Mouse (Mus musculus) intestine, embryonic 15.5 days (tissue): ENCODE results near the gene Mpv17l2. TPM values are rescaled to one million over a fixed set of nuclear protein-coding genes. Genes with fewer than 3 reads are reported as not detected.

Source experiments
- ATAC-seq: fragments of 200-750 bp; cut with Nextera tagmentation; 2 replicates; pipeline ENCODE4 v1.8.0; 2017; ENCODE audit warnings: moderate TSS enrichment, moderate library complexity
- H3K27ac ChIP-seq: fragments of 300-500 bp; sonication (generic); 2 replicates; pipeline ENCODE4 v1.5.1; 2015; ENCODE audit warnings: mild to moderate bottlenecking, inconsistent platforms
- H3K27me3 ChIP-seq: fragments of 300-500 bp; sonication (generic); replicated peaks from 2 replicates; pipeline ENCODE4 v1.6.1; 2015; ENCODE audit warnings: inconsistent platforms
- H3K36me3 ChIP-seq: fragments of 300-500 bp; sonication (generic); 2 replicates; pipeline ENCODE4 v1.6.1; 2015; ENCODE audit warnings: inconsistent platforms
- H3K4me1 ChIP-seq: fragments of 300-500 bp; sonication (generic); replicated peaks from 2 replicates; pipeline ENCODE4 v1.6.1; 2015; ENCODE audit warnings: inconsistent platforms
- H3K4me2 ChIP-seq: fragments of 300-500 bp; sonication (generic); replicated peaks from 2 replicates; pipeline ENCODE4 v1.6.1; 2015; ENCODE audit warnings: mild to moderate bottlenecking, inconsistent platforms
- H3K4me3 ChIP-seq: fragments of 300-500 bp; sonication (generic); replicated peaks from 2 replicates; pipeline ENCODE4 v1.5.1; 2015; ENCODE audit warnings: inconsistent platforms
- H3K9ac ChIP-seq: fragments of 300-500 bp; sonication (generic); 2 replicates; pipeline ENCODE4 v1.6.1; 2015; ENCODE audit warnings: inconsistent platforms
- H3K9me3 ChIP-seq: fragments of 300-500 bp; sonication (generic); 2 replicates; pipeline ENCODE4 v1.6.1; 2016; ENCODE audit warnings: inconsistent platforms
- WGBS: fragments of 180-500 bp; shearing (Covaris S2); methylation state at CpG from one replicate; pipeline ENCODE4 v1.1.7; 2015; 5-methylcytosine and 5-hydroxymethylcytosine counted together
- polyA plus RNA-seq: library from polyadenylated mRNA; unstranded; fragments of >200 nt; fragmentation: Nextera tagmentation; extraction: Ambion mirVana; gene quantifications from 2 replicates; pipeline ENCODE4 v1.2.1, GENCODE M21; 2015

Gene Mpv17l2
- polyA plus RNA-seq, 1 experiment from 2014 or later: 59.1 TPM

GRCm38 (mm10) chr8:70787051-70787445, 26.3 kb upstream of the Mpv17l2 start:
- Histone ChIP-seq H3K4me3 (no peak overlapping the region), H3K4me2 (peak overlapping the region; percentile 30; the same call in 1 of the 2 replicates), H3K27ac (no peak overlapping the region), H3K36me3 (peaks cover 44% of the 10 kb centered on the region), H3K27me3 (no peaks in the 10 kb centered on the region), H3K9me3 (no peaks in the 10 kb centered on the region), H3K4me1 (peaks cover 25% of the 10 kb centered on the region), H3K9ac (no peak overlapping the region)
- no peak for ATAC-seq
- WGBS: 82% methylated on average over 3 of the region's 3 CpGs

- 89% methylated on average over 25 of the region's 25 CpGs for WGBS
- Histone ChIP-seq H3K4me3 (no peak overlapping the region), H3K4me2 (no peak overlapping the region), H3K27ac (no peak overlapping the region), H3K9ac (no peak overlapping the region), H3K36me3 (peaks cover 44% of the 10 kb centered on the region), H3K9me3 (no peaks in the 10 kb centered on the region), H3K4me1 (peaks cover 19% of the 10 kb centered on the region), H3K27me3 (no peaks in the 10 kb centered on the region)
- ATAC-seq: no peak
These were observed 25.7 kb upstream of the Mpv17l2 start for GRCm38 (mm10) chr8:70786291-70787050.

GRCm38 (mm10) chr8:70780093-70780492, 19.3 kb upstream of the Mpv17l2 start:
- no peak for ATAC-seq
- Histone ChIP-seq H3K27ac (no peak overlapping the region), H3K9ac (no peak overlapping the region), H3K36me3 (peaks cover 44% of the 10 kb centered on the region), H3K27me3 (no peaks in the 10 kb centered on the region), H3K9me3 (no peaks in the 10 kb centered on the region), H3K4me3 (no peak overlapping the region), H3K4me2 (no peak overlapping the region), H3K4me1 (peaks cover 18% of the 10 kb centered on the region)
- 73% methylated on average over 11 of the region's 11 CpGs for WGBS

GRCm38 (mm10) chr8:70776496-70777444, 16.0 kb upstream of the Mpv17l2 start, which contains the start of gene Pik3r2:
Gene Pik3r2, minus strand, starts transcription at chr8:70776713.
- peak; percentile 94 for ATAC-seq
- Histone ChIP-seq H3K9ac (peak within 1 kb of the TSS; percentile 98), H3K4me1 (peaks cover 46% of the 10 kb centered on the region), H3K36me3 (peaks cover 35% of the 10 kb centered on the region), H3K4me2 (peak within 1 kb of the TSS; percentile 90), H3K4me3 (peak within 1 kb of the TSS; percentile 82), H3K27me3 (no peaks in the 10 kb centered on the region), H3K9me3 (no peaks in the 10 kb centered on the region), H3K27ac (peak within 1 kb of the TSS; percentile 98)
- under 1% methylated on average over 92 of the region's 94 CpGs for WGBS

- Histone ChIP-seq H3K4me2 (peak overlapping the region; percentile 90), H3K27me3 (no peaks in the 10 kb centered on the region), H3K4me1 (peaks cover 46% of the 10 kb centered on the region), H3K4me3 (peak overlapping the region; percentile 82), H3K36me3 (peaks cover 41% of the 10 kb centered on the region), H3K9ac (peak overlapping the region; percentile 98), H3K27ac (peak overlapping the region; percentile 98), H3K9me3 (no peaks in the 10 kb centered on the region)
- ATAC-seq: peak; percentile 21
- WGBS: 2% methylated on average over 34 of the region's 34 CpGs
These were observed 15.2 kb upstream of the Mpv17l2 start for GRCm38 (mm10) chr8:70775851-70776495.

GRCm38 (mm10) chr8:70775227-70775626, 14.5 kb upstream of the Mpv17l2 start:
- WGBS: 88% methylated on average over 5 of the region's 5 CpGs
- no peak for ATAC-seq
- Histone ChIP-seq H3K9ac (peak overlapping the region; percentile 98), H3K4me1 (peaks cover 46% of the 10 kb centered on the region), H3K27ac (0 out of 2 replicates have a peak overlapping the region, but pooled peaks have one; percentile 44), H3K4me3 (peak overlapping the region; percentile 82), H3K4me2 (peak overlapping the region; percentile 90), H3K36me3 (peaks cover 40% of the 10 kb centered on the region), H3K27me3 (no peaks in the 10 kb centered on the region), H3K9me3 (no peaks in the 10 kb centered on the region)

- Histone ChIP-seq H3K9ac (peak overlapping the region; percentile 98), H3K36me3 (peaks cover 36% of the 10 kb centered on the region), H3K4me3 (no peak overlapping the region), H3K4me2 (peak overlapping the region; percentile 90), H3K9me3 (no peaks in the 10 kb centered on the region), H3K27ac (peak overlapping the region; percentile 44), H3K4me1 (peaks cover 46% of the 10 kb centered on the region), H3K27me3 (no peaks in the 10 kb centered on the region)
- WGBS: 93% methylated on average over 18 of the region's 18 CpGs
- ATAC-seq: no peak
These were observed 14.0 kb upstream of the Mpv17l2 start for GRCm38 (mm10) chr8:70774740-70775139.

GRCm38 (mm10) chr8:70773833-70774232, 13.1 kb upstream of the Mpv17l2 start:
- Histone ChIP-seq H3K4me2 (peak overlapping the region; percentile 90), H3K27me3 (no peaks in the 10 kb centered on the region), H3K4me3 (no peak overlapping the region), H3K9me3 (no peaks in the 10 kb centered on the region), H3K27ac (peak overlapping the region; percentile 44), H3K36me3 (peaks cover 35% of the 10 kb centered on the region), H3K9ac (peak overlapping the region; percentile 98), H3K4me1 (peaks cover 52% of the 10 kb centered on the region)
- 31% methylated on average over 9 of the region's 9 CpGs for WGBS
- peak; percentile 24 for ATAC-seq

- Histone ChIP-seq H3K36me3 (peaks cover 35% of the 10 kb centered on the region), H3K4me1 (peaks cover 54% of the 10 kb centered on the region), H3K9ac (peak overlapping the region; percentile 17; the same call in 1 of the 2 replicates), H3K27ac (peak overlapping the region; percentile 44), H3K4me2 (peak overlapping the region; percentile 90), H3K4me3 (no peak overlapping the region), H3K27me3 (no peaks in the 10 kb centered on the region), H3K9me3 (no peaks in the 10 kb centered on the region)
- no peak for ATAC-seq
- WGBS: 71% methylated on average over 5 of the region's 5 CpGs
These were observed 12.7 kb upstream of the Mpv17l2 start for GRCm38 (mm10) chr8:70773410-70773809.

GRCm38 (mm10) chr8:70772890-70773289, 12.1 kb upstream of the Mpv17l2 start:
- Histone ChIP-seq H3K4me2 (peak overlapping the region; percentile 90; the same call in 1 of the 2 replicates), H3K9me3 (no peaks in the 10 kb centered on the region), H3K27ac (peak overlapping the region; percentile 44), H3K9ac (0 out of 2 replicates have a peak overlapping the region, but pooled peaks have one; percentile 17), H3K36me3 (peaks cover 35% of the 10 kb centered on the region), H3K27me3 (no peaks in the 10 kb centered on the region), H3K4me1 (peaks cover 50% of the 10 kb centered on the region), H3K4me3 (no peak overlapping the region)
- no peak for ATAC-seq
- 72% methylated on average over 9 of the region's 9 CpGs for WGBS

GRCm38 (mm10) chr8:70772075-70772474, 11.3 kb upstream of the Mpv17l2 start:
- no peak overlapping the region for H3K9ac ChIP-seq
- no peak overlapping the region for H3K4me3 ChIP-seq
- no peak overlapping the region for H3K4me2 ChIP-seq
- ATAC-seq: no peak
- H3K36me3 ChIP-seq: peaks cover 39% of the 10 kb centered on the region
- peaks cover 52% of the 10 kb centered on the region for H3K4me1 ChIP-seq
- H3K27ac ChIP-seq: no peak overlapping the region
- no peaks in the 10 kb centered on the region for H3K9me3 ChIP-seq
- no peaks in the 10 kb centered on the region for H3K27me3 ChIP-seq
- 92% methylated on average over 13 of the region's 13 CpGs for WGBS
